Mouse (Mus musculus): ENCODE data around the gene Styk1.

DNA sequence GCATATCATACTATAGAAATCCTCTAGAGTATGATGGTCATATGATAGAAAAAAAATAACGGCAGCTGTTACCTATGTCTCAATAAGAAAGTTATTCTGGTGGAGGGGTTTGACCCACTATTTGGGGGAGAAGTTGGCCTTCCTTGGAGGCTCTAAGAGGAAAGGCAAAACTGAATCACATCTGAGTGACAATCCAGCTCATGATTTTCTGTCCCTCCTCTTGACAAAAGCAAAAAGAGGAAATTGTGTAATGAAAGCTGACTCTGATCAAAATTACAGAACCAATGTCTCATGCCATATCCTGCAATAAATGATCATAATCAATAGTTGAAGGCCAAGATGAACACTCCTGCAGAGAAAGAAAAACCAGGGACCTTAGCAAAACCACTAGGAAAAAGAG lies 81.1 kb downstream of the Styk1 start:
- TF ChIP-seq CTCF (conservative IDR thresholded peaks at IDR 0.05; ENCODE audit: low read length): no peak
- TF ChIP-seq NANOG (IDR thresholded peaks at IDR 0.05; ENCODE audit: borderline replicate concordance, low read length): no peak
